Mouse (Mus musculus): ENCODE measurements around the gene Triml1. TPM values are rescaled to one million over a fixed set of nuclear protein-coding genes. Genes with fewer than 3 reads are reported as not detected.

Triml1 gene
- polyA plus RNA-seq (2014; fragmentation: Illumina TruSeq; extraction: RNeasy Lipid Tissue Mini Kit (QIAGEN cat#74804); ENCODE audit: insufficient read depth, low read depth, low replicate concordance) = not detected

DNA sequence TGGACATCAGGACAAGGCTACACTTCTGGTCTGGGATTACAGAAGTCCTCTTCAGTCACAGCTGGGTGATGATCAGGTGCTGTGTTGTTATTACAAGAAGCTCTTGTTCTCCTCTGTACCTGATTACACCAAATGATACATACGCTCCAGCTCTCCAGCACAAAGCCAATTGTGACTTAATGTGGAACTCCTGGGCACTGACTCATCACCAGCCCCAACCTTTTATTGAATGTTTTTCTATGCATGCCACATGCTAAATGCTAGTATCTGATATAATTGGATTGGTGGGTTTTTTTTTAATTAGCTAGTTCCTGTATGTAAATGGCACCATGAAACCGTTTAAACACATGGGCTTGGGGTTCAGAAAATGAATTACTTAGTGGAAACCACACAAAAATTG lies at the start of gene Triml1:
Gene Triml1, minus strand, starts transcription at position 101 of the 400 bp plus-strand sequence.

GRCm38 (mm10) chr8:43180054-43180690 lies 38.9 kb upstream of the Triml1 start, which contains the start of gene Triml2:
Gene Triml2, plus strand, starts transcription at chr8:43180541.

Other genes starting within 250 kb of the Triml1 start
- not detected for gene Triml2, start 39.1 kb upstream of the Triml1 start, polyA plus RNA-seq (2014; fragmentation: Illumina TruSeq; extraction: RNeasy Lipid Tissue Mini Kit (QIAGEN cat#74804); ENCODE audit: insufficient read depth, low read depth, low replicate concordance)
- not detected for gene Zfp42, start 165.5 kb upstream of the Triml1 start, polyA plus RNA-seq (2014; fragmentation: Illumina TruSeq; extraction: RNeasy Lipid Tissue Mini Kit (QIAGEN cat#74804); ENCODE audit: insufficient read depth, low read depth, low replicate concordance)